Mouse (Mus musculus): Measurements from ENCODE around the gene Nat8f1.
"Not testable (repeated sequence)": the region's sequence is repeated elsewhere in the genome, so short reads cannot be mapped to it uniquely, and the experiment has no call there.

Gene Nat8f1

DNA sequence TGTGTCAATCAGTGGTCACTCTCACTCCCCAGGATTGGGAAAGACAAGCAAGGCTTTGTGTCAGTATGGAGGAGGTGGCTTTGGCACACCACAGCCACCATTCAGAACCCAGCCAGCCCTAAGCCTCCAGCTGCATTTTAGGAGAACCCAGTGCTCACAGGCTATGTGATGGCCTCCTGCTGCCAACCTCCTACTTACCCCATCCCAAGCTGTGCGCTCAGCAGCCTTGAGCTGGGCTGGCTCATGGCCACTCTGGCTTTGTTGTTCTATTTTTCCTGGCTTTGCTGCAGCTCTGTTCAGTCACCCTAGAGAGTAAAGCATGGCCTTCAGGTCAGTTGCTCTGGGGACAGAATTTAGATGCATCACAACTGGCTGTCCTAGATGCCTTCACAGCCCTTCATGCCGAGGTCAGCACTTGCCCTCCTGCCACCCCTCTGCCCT lies 8.6 kb downstream of the Nat8f1 start:
- DNase-seq: peak; percentile 47

DNA sequence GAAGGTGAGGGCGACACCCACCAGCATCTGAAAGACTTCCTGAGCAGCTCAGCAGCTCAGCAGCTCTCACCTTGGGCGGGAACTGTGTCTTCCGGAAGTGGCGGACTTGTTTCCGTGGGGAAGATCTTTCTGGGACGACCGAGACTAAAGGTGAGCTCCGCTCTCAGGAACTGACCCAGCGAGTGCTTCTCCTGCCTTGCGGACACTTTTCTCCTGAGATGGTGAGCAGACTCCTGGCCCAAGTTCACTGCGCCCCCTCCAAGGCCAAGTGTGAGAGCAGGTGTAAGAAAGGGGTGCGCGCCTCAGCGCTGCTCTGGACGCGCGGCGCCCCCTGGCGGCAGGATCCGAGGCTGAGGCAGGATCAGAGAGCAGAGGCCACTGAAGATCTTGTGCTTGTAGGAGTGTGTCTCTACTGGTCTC lies 10.8 kb downstream of the Nat8f1 start, which contains the start of gene Nat8f4:
Gene Nat8f4 (minus strand): TSS at position 243 of the 420 bp plus-strand sequence.
- peak; percentile 86 for DNase-seq

DNA sequence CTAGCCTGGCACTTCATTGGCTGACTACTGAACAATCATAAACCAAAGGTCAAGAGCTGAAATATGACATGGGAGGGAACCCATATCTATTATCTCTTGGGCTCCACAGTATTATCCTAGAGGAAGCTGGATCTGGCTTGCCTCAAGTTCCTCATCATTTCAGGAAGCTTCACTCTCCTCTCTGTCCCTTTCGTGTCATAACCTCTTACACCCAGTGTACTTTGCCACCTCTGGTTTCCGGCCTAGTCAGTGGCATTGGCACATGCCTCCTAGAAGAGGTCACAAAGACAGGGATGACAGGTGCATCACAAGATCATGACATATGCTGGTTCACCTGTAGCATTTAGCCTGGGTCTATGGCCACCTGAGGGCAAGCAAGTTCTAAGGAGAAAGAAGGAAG lies 13.2 kb downstream of the Nat8f1 start:
- no peak for DNase-seq

DNA sequence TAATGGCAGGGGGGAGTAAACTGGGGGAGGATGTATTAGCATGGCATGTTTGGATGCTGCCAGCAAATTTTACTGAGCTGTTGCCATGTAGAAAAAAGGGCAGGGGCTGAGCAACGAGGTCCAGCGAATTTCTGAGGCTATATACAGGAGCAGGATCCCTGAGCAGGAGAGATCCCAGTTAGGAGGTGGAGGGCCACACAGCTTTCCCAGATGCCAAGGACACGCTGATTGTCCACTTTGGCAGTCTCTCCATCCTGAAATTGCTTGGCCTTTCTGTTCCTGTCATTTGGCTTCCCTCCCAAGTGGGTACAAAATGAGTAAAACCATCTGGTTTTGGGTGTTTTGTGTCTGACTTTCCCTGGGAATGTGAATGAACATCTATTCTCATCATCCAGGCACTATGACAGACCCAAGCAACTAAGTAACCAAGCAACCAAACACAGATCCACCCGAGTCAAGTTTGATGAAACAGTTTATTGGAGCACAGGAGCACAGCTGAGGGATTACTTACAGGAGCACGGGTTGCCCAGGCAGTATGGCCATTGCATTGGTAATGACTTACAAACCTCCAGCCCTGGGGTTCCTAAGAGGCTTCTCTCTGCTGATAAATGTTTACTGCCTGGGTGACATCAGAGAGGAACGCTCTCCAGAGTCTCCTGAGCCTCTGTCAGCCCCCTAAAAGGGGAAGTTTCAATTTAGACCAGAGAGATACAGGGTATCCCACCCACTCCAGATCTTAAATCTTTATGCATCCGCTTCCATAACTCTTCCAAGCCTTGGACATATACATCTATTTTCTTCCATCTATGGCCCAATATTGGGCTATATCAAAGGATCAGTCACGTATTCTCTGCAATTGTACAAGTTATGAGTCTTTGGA lies 16.7 kb downstream of the Nat8f1 start:
- DNase-seq: not testable (repeated sequence)

DNA sequence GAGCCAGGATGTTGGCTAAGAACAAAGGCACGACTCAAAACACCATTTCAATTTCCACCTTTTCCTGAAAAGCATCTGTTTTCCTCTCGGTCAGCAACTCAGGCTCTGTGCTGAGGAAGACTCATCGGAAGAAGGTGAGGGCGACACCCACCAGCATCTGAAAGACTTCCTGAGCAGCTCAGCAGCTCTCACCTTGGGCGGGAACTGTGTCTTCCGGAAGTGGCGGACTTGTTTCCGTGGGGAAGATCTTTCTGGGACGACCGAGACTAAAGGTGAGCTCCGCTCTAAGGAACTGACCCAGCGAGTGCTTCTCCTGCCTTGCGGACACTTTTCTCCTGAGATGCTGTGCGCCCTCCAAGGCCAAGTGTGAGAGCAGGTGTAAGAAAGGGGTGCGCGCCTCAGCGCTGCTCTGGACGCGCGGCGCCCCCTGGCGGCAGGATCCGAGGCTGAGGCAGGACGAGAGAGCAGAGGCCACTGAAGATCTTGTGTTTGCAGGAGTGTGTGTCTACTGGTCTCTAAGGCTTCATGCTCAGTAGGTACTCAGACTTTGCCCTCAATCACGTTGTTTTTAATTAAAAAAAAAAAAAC lies 20.3 kb downstream of the Nat8f1 start:
- DNase-seq: peak; percentile 47

DNA sequence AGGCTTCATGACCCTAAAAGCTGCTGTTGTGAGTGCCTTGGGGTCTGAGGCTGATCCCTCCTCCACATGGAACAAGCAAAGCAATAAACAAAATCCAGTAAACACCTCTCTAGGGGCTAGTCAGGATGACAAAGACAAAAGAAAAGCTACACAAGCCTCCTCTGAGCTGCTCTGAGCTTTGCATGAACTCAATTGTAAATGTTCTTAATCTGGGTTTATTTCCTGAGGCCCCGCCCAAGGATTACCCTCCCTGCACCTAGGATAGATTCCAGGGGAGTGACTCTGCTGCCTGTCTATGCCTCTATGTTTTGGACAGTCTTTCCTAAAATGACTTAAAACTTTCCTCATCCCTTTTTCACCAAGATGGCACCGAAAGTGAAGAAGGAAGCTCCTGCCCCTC lies 26.5 kb downstream of the Nat8f1 start:
- DNase-seq: no peak

DNA sequence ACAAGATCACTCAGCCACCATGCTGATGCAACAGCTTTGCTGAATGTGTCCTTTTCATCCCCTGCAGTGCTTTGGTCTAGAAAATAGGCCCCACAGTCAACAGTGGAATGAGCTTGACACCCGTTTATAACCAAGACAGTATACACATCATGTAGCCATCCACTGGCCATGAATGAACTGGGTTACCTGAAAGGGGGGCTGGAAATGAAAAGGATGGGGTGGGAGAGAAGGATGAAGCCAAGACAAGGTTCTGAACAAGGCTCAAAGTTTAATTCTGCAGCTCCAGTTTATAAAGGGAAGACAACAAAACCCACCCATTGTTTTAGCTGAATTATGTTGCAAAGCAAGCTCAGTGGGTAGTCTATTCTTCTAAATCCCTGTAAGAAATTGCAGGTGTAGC lies 31.2 kb downstream of the Nat8f1 start:
- DNase-seq: no peak

DNA sequence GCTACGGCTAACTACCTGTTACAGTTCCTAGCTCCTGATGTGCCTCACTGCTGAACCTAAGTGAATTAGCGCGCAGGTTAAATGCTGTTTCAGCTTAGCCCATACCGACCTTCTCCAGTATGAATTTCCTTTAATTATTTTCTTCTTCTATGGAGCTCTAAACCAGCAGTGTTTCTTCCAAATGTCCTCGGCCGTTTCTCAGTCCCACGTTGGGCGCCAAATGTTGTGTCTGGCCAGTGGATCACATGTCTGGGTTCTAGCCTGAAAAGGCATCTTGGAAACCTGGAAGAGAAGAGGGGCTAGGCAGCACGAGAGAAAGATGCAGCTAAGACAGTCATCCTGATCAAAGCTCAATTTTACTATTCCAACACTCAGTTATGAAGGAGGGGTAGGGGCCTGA lies 32.2 kb downstream of the Nat8f1 start:
- not testable (repeated sequence) for DNase-seq

DNA sequence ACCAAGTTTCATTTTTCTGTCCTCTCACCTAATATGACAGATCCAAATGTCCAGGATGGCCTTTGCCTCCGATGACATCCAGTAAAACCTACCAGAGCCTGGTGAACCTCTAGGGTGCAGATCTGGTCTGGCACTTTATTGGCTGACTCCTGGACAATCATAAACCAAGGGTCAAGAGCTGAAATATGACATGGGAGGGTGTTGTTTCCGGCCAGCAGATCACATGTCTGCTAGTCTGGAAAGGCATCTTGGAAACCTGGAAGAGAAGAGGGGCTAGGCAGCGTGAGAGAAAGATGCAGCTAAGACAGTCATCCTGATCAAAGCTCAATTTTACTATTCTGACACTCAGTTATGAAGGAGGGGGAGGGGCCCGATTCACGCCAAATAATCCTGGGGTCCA lies 46.5 kb downstream of the Nat8f1 start, which contains the start of gene Nat8f2:
Gene Nat8f2 (minus strand): TSS at position 153 of the 400 bp plus-strand sequence.
- DNase-seq: not testable (repeated sequence)

DNA sequence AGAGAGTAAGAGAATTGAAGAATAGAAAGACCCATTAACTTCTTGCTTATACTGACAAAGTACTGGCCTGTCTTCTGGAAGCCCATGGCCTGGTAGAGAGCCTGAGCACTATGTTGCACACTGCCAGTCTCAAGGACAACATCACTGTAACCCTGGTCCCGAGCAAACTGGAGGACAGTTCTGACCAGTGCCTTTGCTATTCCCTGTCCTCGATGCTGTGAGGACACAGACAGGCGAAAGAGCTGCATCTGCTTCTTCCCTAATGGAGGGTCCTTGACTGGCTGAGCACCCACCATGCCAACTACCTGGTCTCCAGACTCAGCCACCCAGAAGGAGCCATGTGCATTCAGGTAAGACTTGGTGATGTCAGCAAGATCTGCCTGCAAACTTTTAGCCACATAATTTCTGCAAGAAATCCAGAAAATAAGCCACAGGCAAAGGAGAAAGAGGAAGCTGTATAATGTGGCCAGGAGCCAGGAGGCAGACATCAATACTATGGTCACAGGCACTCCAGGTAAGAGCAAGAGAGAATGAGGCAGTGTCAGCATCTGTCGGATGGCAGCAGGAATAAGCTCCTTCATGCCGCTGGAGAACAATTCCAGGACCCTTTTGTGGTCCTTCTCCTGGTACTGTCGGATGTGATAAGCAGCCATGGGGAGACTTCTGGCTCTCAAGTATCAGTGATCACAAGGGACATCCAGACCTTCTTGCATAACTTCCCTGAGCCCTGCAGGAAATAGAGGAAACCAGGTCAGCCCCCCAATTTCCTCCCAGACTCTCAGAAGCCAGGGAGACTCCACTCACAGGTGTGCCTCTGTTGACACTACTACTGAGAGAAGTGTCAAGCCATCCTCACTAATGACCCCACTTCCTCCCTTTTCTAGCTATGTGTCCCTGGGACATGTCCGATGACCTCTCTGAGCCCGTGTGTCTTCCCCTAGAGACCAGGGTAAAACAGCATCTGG lies 47.5 kb downstream of the Nat8f1 start:
- DNase-seq: peak; percentile 39

DNA sequence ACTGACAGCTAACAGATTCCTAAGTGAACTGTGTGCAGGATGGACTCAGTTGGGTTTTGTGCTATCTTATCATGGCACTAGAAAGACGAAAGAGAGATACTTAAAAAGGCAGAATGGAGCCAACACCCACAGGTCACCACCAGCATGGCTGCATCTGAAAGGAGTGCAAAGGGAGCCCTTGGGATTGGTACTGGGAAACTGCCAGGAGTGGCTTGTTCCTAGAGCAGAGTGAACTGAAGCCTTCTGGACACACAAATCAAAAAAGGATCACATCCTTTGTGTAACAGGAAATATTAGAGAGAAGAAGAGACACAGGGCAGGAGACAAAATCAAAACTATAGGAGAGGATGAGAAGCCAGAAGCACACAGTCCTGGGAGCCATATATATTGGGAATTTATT lies 48.5 kb downstream of the Nat8f1 start:
- not testable (repeated sequence) for DNase-seq

DNA sequence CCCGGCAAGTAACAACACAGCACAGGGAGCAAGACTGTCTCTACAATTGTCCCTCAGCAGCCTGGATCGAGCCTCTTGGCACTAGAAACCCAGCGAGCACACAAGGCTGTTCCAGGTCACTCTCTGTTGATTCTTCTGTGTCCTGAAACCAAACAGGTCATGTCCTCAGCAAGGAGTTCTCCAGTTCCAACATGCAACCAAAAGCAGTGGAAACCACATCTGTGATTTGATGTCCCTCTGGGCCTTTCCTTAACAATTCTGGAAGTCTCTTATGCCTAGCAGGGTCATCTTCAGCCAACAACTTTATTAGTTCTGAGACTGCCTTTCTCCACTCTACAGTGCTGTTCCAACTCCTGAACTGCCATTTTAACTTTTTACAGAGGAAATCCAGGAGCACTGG lies 49.3 kb downstream of the Nat8f1 start:
- DNase-seq: not testable (repeated sequence)

DNA sequence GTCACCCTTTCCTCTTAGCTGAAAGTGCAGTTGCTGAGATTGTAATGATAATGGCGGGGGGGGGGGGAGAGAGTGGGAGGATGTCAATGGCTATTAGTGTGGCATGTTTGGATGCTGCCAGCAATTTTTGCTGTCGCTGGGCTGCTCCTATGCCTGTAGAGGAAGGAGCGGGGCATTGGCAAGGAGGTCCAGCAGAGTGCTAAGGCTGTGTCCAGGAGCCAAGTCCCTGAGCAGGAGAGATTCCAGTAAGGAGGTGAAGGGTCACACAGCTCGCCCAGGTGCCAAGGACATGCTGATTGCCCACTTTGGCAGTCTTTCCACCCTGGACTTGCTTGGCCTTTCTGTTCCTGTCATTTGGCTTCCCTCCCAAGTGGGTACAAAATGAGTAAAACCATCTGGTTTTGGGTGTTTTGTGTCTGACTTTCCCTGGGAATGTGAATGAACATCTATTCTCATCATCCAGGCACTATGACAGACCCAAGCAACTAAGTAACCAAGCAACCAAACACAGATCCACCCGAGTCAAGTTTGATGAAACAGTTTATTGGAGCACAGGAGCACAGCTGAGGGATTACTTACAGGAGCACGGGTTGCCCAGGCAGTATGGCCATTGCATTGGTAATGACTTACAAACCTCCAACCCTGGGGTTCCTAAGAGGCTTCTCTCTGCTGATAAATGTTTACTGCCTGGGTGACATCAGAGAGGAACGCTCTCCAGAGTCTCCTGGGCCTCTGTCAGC lies 50.4 kb downstream of the Nat8f1 start:
- not testable (repeated sequence) for DNase-seq

DNA sequence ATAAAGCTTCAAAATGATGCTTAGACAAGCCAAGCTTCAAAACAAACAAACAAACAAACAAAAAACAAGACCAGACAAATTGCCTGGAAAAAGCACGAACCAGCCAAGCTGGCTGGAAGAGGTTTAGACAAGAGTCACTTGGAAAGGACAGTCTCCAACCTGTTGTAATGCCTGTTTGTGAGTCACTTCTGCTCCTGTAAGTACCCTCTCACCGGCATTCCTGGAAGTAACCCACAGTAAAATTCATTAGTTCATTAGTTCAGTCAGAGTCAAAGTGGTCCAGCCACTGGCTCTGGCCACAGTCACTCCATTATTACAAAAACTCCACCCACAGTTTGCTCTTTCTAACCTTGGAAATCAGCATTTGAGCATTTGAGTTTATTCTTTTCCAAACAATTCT lies 51.6 kb downstream of the Nat8f1 start:
- no peak for DNase-seq

DNA sequence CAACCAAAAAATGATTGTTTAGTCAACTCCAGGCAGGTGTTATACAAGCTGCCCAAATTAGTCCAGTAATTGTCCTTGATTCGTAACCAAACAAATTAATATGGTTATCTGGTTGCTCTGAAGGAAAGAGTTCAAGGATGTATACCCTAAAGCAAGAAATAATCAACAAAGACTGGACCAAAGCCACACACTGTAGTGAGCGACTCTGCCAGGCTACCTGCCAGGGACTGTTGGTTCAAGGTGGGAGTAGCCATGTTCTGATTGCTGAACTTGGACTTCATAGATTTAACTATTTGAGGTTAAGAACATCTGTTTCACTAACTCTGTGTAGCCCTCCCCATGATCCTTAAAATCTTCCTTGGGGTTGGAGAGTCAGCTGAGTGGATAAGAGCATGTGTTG lies 52.4 kb downstream of the Nat8f1 start:
- no peak for DNase-seq

DNA sequence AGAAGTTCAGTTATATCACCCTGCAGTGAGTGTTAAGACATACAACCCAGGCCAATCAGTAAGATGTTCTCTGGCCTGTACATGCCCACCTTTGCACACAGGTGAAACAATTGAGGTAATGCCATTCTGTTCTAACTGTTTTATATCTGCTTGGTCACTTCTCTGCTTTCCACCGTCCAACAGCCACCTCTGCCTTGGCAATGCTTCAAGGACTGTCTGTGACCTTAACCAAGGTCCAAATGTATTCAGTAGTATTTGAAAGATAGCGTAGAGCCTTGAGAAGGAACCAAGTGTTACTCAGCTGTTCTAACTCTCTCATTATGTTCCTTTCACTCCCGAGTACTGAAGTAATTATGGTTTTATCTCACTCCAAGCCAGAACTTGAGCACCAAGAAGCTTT lies 52.9 kb downstream of the Nat8f1 start:
- peak; percentile 4 for DNase-seq

DNA sequence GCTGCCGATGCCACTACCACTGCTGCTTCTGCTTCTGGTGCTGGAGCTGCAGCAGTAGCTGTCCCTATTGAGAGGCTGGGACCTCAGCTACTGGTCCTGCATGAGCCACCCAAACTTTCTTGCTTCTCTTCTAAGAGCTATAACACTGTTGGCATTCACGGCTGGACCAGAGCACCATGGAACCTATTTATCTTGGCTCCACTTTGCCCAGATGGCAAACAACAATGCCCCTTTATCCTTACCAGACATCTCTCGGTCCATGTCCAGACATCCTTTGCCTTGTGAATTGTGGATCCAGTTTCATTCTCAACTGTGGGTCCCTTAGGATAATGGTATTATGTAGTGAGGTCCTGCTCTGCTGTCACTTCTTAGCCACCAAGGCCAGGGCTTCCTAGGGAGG lies 54.2 kb downstream of the Nat8f1 start:
- peak; percentile 1 for DNase-seq
